Mouse (Mus musculus) right cerebral cortex, adult 18-20 months (tissue): ENCODE measurements around the gene Gm42742.

Experiments
- DNase-seq: peaks from one replicate; pipeline ENCODE4 v3.0.0; 2022; ENCODE audit warnings: mixed read lengths

Gm42742 gene

DNA sequence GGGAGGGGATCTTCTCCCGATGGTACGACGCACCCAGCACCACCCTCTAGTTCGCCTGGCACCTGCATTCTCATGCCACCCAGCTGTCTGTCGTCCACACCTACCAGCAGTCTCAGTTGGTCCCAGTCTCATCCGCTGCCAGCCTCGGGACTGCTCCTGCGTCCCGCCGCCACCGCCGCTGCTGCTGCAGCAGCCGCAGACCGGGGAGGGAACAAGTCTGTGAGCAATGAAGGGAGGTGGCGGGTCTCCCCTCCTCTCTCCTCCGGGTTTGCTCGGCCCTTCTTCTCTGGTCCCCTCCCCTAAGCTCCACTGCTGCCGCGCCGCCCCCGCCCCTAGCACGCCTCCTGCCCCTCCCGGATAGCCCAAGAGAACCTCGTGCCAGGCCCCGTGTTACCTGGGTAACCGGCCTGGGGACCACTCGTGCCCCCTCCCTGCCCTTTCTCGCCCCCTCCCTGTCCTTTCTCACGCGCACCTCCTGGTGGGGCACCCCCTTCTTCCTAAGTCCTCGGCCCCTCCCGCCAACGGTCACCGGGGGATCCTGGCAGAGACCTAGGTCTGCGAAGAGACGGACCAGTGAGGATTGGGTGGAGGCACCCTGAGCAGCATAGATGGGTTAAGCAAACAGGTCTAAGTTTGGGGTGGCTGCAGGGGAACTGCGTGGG lies at the start of gene Gm42742, which contains the start of gene Prrt2:
Gene Gm42742 (minus strand): TSS at position 197 of the 662 bp plus-strand sequence.
Gene Prrt2 (minus strand): TSS at position 311 of the 662 bp plus-strand sequence.
- DNase-seq: peak; percentile 79

DNA sequence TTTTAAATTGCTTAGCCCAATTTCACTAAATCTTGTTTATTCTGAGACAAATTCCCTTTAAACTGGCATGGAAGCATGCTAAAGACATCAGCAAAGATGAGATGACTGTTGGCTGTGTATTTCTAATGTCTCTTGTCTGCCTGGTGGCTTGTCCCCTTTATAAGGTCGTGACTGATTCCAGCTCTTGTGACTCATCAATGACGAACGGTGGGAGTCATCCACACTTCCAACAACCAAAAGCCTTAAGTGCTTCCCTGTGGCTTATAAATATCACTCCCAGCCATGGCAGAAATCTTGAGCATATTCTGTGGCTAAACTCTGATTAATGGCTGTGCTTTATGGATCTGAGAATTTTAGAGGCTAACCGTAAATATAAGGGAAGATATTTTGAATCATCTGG lies 45.4 kb upstream of the Gm42742 start:
- no peak for DNase-seq

DNA sequence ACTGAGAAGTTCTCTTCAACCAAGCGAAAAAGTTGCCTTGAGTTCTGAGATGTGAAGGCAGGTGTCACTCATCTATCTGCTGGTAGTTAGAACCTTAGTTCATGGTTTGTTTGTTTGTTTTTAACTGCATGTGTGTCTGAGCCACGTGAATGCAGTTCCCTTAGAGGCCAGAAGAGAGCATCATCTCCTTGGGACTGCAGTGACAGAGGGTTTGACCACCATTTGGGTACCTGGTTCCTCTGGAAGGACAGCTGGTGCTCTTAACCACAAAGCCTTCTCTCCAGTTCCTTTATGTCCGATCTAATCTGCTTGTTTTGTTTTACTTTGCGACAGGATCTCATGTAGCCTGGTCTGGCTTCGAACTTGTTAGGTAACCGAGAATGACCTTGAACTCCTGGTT lies 44.6 kb upstream of the Gm42742 start:
- DNase-seq: no peak

DNA sequence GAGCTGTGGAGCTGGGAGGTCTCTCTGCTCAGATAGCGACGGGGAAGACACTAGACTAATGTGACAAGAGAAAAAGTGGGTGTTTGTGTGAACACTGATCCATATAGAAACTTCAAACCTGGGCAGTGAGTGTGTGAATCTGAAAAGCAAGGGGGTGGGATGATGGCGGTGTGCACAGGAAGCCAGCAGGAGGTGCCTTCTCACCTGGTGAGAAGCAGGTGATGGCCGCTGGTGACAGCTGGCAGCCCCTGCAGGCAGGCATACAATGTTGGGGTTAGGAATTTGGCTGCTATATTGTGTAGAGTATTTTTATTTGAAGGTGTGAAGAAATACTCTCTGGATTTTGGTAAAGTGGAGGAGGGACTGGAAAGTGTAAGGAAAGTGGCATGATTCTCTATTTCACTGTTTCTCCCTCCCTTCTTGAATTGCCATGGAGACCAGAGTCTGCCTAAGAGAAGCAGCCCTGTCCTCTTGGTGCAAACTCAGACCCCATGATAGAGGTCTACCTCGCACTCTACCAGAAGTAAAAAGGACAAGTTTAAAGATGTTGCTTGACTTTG lies 34.2 kb upstream of the Gm42742 start:
- DNase-seq: peak; percentile 4

DNA sequence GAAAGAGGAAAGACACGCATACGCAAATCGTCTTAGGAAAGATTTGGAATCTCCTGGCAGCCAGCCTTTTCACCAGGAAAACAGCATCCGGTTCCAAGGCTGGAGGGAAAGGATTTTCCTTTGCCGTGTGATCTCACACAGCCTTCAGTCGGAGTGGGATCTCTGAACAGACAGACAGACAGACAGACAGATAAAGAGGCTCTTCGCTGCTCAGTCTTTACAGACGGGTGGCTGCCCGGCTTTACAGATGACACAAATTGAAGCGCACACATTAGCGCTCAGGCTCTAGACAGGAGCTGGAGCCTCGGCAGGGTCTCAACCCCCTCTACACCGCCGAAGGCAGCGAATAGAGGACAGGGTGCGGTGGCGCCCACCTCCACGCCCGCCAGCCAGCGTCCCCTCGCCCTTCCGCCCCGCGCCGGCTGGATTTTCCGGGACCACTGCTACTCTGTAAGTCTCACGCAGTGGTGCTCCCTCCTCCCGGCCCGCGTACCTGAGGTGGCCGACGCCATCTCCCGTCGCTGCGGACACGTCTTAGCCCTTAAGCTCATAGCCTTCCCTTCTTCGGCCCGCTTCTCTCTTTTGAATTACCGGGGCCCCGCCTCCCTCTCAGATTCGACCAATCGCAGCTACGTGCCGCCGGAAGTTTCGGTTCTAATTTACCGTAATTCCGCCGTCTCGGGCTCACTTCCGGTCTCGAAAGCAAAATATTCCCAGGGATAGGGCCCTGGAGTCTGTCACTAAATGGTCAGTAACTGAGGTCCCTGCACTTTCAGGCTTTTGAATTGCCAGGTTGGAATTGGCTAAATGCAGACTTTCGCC lies 21.2 kb upstream of the Gm42742 start, which contains the start of gene Kif22:
Gene Kif22 (minus strand): TSS at position 621 of the 822 bp plus-strand sequence.
- DNase-seq: peak; percentile 88

DNA sequence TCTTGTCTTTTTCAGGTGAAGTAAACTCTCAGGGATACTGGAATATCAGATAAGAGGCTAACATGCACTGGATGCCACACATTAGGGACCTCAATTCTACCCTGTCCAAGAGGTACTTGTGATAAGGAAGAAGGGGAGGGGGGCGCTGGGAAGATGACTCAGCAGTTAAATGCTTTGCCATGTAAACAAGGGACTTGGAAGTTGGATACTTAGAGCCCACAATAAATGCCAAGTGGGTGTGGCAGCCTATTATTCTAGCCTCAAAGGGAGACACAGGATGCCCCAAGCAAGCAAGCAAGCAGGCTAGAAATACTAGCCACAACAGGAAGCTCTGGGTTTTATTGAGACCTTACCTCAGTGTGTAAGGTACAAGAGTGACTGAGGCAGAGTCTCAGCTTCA lies 10.3 kb upstream of the Gm42742 start:
- no peak for DNase-seq

DNA sequence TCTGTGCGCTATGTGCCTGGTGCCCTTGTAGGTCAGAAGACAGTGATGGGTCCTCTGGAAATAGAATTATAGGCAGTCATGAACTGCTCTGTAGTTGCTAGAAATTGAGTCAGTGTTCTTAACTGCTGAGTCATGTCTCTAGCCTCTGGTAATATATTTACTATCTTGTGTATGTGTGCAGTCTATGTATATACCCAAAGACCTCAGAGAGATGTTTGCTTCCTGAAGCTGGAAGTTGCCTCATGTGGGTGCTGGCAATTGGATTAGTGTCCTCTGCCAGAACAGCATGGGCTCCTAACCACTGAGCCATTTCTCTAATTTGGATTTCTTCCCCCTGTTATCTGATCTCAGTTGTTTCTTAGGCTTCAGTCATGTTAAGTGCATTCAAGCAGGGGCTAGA lies 9.3 kb upstream of the Gm42742 start:
- DNase-seq: no peak

DNA sequence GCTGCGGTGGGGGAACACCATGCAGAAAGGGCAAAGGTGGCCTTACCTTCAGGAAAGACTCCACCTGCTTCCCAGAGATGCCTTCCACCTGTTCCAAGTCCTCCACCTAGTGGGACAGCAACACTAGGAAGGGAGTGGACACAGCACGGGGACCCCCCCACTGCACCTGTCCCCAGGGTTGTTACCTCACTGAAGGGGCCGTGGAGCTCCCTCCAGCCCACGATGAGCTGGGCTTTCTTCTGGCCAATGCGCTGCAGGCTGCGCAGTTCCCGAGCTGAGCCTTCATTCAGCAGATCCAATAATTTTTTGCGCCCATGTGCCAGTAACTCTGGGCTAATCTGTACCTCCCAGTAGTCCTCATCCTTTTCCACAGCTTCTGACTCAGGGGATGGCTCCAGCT lies 7.0 kb upstream of the Gm42742 start:
- DNase-seq: no peak

DNA sequence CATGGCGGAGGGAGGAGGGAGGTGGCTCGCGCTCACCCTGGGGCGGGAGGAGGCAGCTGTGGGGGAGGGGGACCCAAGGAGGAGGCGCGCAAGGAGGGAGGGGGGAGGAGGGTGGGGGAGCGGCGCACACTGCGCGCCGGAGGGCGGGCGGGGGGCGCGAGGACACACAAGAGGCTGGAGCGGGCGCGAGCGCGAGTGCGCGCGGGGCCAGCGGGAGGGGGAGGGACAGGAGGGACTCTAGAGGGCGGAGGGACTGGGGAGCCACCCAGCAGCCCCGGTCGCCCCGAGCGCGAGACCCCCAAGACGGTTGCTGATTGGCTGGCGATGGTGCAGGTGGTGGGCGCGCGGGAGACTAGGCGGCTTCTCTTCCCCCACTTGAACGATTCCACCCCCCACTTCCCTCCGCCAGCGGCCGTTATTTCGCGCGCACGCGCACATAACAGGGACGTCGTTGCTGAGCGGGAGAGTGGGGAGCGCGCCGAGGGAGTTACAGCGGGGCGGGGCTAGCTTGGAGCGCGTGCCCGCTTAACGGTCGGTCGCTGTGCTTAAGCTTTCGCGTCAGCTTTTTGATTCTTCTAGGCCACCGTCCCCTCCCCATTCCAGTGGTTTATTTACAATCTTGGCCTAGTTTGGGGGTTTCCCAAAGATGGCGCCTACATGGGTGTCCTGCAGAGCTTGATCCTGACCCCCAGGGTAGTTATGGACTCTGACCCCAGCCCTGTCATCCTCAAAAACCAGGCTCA lies 6.3 kb upstream of the Gm42742 start, which contains the start of gene Maz:
Gene Maz (minus strand): TSS at position 54 of the 743 bp plus-strand sequence.
- peak; percentile 99 for DNase-seq

DNA sequence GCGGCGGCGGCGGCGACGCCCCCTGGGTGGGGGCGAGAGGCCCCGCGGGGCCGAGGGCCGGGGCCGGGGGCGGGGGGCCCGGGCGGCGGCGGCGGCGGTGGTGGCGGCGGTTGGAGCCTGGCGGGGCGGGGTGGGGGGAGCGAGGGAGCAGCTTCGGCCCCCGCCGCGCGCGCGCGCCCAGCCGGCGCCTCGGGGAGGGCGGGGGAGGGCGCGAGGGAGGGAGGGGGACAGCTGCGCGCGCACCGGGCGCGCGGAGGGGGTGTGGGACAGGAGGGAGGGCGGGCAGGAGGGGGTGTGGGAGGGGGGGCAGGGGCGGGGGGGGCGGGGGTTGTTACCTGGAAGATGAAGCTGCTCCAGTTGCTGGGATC lies 5.7 kb upstream of the Gm42742 start:
- peak; percentile 61 for DNase-seq

DNA sequence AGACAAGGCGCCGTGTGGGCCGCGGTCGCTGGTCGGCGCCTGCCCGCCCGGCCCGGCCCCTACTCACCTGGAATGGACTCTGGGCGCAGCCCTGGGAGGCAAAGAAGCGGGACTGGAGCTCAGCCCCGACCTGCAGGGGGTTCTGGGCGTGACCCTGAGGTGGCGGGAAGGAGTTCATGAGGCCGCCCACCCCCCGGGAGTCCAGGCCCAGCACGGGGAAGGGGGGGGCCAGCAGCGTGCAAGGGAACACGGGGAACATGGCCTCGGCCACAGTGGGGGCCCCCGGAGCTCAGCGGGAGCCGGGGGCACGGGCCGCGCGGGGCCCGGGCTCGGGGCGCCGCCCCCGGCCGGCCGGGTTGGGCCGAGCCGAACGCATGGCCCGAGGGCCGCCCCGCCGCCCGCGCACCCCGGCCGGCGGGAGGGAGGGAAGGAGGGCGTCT lies 5.3 kb upstream of the Gm42742 start:
- DNase-seq: no peak

DNA sequence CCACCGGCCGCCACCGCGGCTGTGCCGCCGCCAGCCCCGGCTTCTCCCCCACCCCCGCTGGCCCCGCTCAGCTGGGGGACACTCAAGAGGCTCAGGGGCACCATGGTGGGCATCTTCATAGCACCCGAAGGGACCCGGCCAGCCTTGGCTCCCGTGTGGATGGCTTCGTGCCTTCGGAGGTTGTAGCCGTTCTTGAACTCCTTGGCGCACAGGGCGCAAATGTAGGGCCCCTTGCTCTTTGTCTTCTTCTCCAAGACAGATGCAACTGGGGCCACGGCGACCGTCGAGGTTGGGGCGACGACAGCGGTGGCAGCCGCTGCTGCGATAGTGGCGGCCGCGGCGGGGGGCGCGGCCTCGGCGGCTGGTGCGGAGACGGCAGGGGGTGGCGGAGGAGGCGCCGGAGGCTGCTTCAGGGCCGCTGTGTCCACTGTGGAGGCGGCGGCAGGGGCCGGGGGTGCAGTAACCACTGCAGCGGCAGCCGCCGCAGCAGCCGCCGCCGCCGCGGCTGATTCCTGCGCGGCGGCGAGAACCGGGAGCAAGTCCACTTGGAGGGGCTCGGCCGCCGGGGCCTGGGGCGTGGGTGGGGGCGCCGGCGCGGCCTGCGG lies 4.8 kb upstream of the Gm42742 start:
- no peak for DNase-seq

DNA sequence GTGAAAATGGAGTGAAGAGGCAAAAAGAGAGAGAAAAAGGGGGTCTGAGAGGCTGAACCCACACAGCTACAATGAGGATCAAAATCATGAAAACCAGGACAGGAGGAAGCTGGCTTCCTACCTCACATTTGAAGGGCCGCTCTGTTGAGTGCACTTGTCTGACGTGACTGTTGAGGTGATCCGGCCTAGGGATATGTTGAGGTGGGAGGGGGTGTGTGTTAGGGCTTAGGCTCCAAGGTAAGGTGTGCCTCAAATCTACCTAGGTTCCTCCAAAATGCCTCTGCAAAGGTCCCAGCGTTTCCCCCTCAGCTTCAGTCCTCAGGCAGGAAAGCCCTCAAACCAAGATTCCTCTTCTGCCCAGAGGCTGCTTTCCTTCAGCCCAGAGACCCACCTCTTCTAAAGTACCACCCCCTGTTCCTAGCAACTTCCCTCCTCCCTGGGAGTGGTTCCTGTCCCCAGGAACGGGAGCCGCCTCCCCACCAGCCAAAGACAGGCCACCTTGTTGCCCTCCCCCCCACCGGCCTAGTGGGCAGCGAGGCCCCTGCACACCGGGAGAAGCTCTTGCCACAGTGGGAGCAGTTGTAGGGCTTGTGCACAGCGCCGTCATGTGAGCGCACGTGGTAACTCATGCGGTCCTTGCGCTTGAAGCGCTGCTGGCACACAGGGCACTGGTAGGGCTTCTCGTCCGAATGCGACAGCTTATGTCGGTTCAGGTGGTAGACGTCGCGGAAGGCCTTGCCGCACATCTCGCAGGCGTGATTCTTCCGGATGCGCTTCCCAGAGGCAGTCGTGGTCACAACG lies 4.1 kb upstream of the Gm42742 start:
- peak; percentile 86 for DNase-seq

DNA sequence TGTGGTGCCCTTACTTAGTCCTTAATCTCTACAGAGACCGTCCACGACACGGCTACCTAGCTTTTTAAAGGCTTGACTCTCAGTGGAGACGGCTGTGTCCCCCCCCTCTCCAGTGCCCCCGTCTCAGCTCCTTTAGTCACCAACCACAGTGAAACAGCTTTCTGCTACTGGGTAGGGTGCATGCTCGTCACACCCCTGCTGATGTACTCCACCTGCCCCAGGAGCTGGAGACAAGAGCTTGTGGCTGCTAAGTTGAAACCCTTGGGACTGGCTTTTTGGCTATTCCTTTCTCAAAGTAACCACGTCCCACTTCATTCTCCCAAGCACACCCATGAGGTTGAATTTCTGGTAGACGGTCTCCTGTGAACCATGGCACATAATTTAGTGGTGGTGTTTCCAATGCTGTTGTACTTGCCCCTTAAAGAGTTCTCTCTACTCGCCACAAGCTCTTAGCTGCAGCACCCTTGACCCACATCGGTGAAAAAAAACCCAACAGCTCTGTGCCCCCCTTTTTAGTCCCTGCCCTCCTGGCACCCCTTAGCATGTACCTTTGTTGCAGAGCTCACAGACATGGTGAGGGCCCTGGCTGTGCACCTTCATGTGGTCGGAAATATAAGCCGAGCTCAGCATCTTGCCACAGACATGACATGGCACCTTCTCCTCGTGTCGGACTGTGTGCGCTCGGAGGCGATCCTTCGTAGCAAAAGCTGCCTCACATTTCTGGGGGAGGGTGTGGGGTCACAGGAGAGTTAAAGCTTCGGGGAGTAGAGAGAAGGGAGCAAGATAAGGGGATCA lies 3.2 kb upstream of the Gm42742 start:
- DNase-seq: no peak

DNA sequence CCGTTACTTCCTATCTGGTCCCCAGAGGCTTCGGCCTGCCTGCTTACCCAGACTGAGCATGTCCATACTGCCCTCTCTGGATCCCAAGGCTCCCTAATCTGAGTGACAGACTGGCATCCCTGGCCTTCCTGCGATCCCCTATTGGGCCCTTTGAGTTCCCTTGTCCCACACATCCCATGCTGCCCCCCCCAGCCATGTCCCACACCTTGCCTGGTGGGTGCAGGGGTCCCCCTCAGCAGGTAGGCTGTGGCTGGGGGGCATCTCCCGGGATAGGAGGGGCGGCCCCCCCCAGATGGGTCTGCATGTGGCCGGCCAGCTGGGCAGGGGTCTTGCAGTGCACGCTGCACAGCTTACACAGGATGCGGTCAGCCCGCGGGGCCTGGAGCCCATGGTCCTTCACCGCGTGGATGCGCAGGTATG lies 2.4 kb upstream of the Gm42742 start:
- no peak for DNase-seq

DNA sequence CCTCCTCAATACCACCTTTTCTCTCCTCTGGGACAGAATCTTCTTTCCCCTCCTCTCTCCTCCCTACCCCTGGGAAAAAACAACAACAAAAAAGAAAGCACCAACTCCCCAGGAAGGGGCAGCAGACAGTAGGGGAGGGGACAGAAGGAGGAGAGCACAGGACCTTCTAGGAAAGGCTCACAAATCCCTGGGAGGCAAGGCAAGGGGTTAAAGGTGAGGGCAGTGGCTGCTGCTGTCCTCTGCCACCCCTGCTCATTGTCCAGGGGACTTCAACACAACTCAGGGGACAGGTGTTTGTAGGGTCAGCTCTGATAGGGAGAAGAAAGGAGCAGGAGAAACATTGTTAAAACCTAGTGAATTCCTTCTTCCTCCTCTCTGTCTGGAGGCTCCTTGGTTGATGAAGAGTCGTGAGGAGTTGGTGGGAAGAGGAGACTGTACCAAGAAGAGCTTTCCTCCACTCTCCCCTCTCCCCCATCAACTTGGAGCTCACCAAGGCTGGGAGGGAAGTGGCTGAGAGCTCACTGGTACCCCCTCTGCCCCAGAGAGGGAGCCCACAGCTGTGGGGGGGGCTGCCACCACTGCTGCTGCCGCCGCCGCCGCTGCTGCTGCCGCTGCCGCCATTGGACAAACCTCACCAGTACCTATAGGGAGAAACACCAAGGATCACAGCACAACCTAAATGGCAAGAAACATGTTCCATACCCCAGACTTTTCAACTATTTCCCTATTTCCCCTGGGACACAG lies 1.8 kb upstream of the Gm42742 start:
- no peak for DNase-seq

DNA sequence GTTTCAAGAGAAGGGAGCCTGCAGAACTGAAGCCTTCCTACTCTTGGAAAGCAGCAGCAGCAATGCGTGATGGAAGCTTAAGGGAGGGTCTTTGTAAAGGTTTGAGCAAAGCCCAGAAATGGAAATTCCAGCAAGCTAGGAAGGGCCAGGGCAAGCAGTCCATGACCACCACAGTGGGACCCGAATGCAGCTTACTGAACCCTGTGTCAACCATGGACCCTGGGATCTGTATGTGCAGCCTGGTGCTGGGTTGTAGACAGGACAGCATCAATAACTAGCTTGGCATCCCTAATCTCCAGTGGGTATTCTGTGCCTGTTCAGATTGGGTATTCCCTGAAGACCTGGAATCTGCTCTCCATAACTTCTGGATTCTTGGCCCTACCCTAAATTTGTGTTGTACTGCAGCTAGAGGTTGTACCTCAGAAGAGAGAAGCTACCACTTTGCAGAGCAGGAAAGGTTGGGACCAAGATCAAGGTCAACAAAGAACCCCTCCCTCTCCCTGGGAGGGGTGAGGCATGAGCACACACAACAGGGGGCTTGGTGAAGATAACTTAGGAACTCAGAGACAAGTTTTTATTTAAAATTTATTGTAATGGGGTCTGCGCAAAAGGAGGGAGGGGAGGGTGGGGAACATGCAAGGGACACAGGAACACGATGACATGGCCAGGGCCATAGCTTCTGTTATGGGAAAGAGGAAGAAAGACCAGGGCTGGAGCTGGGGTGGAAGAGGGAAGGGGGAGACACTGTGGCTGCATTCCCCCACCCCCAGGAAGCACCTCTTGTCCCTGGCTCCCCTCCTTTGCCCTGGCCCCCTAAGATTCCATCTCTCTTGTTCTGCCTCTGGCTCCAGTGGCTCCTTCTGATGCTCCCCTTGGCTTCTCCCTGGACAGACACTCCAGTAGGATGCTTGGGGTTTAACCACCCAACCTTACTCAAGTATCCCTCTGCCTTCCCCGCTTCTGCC lies 948 bp upstream of the Gm42742 start:
- DNase-seq: no peak

DNA sequence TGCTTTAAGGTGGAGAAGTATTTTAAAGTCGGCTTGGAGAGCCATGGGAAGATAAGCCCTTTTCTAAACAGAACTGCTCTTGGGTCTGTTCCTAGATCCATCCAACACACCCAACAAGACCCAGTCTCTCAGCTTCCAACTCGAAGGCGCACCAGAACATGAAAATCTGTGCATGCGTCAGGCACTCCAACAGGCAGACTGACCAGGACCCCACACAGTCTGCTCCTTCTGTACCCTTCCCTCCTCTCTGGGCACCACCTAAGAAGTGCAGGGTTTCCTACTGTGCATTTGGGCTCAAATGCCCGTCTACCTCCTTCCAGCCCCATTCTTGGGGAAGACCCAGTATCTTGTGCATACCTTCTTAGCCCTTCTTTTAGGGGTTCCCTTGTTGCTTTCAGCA lies 406 bp downstream of the Gm42742 start:
- no peak for DNase-seq

DNA sequence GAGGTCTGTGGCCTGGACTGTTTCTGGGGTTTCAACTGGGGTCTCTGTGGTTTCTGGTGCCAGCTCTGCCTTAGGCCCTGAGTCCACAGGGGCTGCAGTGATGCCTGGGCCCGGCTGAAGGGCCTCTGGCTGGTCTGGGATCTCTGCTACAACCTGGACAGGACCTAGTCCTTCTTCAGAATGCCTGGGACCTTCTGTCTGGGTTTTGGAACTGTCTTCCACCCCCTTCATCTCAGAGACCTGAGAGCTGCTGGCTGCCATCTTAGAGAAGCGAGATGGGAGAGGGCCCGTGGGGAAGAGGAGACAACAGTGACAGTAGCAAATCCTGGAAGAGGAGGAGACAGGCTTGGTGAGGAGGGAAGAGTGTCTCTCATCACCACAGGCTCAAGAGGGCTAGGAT lies 866 bp downstream of the Gm42742 start:
- no peak for DNase-seq
